Mouse (Mus musculus) liver, embryonic 14.5 days (tissue): ENCODE measurements around the gene Irf2.

Experiments
- CTCF ChIP-seq: IDR thresholded peaks from 2 replicates; pipeline ENCODE4 v1.5.1; 2016; ENCODE audit warnings: antibody characterized with exemption, low read depth, control low read depth
- EP300 ChIP-seq: IDR thresholded peaks from 2 replicates; pipeline ENCODE4 v1.6.1; 2016; ENCODE audit warnings: antibody characterized with exemption, low read depth

GRCm38 (mm10) chr8:46777760-46778460, 38.4 kb downstream of the Irf2 start:
- no peak for TF ChIP-seq CTCF
- no peak for TF ChIP-seq EP300
